Mouse (Mus musculus) embryonic facial prominence, embryonic 15.5 days (tissue): ENCODE data around the gene Tmem129. TPM values are rescaled to one million over a fixed set of nuclear protein-coding genes. Genes with fewer than 3 reads are reported as not detected.

Experiments used
- ATAC-seq: fragments of 200-750 bp; cut with Nextera tagmentation; 2 replicates; pipeline ENCODE4 v1.8.0; 2017; ENCODE audit warnings: low read depth, moderate TSS enrichment; ENCODE audit not compliant: insufficient number of reproducible peaks, low FRiP score, low TSS enrichment
- H3K27ac ChIP-seq: fragments of 300-500 bp; sonication (generic); replicated peaks from 2 replicates; pipeline ENCODE4 v1.5.1; 2015; ENCODE audit warnings: mild to moderate bottlenecking, inconsistent platforms
- H3K27me3 ChIP-seq: fragments of 300-500 bp; sonication (generic); 2 replicates; pipeline ENCODE4 v1.6.1; 2015; ENCODE audit warnings: inconsistent platforms
- H3K36me3 ChIP-seq: fragments of 300-500 bp; sonication (generic); 2 replicates; pipeline ENCODE4 v1.6.1; 2015; ENCODE audit warnings: mild to moderate bottlenecking, inconsistent platforms
- H3K4me1 ChIP-seq: fragments of 300-500 bp; sonication (generic); 2 replicates; pipeline ENCODE4 v1.6.1; 2015; ENCODE audit warnings: inconsistent platforms
- H3K4me2 ChIP-seq: fragments of 300-500 bp; sonication (generic); replicated peaks from 2 replicates; pipeline ENCODE4 v1.6.1; 2015; ENCODE audit warnings: mild to moderate bottlenecking, inconsistent platforms
- H3K4me3 ChIP-seq: fragments of 300-500 bp; sonication (generic); replicated peaks from 2 replicates; pipeline ENCODE4 v1.5.1; 2015; ENCODE audit warnings: mild to moderate bottlenecking, inconsistent platforms
- H3K9ac ChIP-seq: fragments of 300-500 bp; sonication (generic); 2 replicates; pipeline ENCODE4 v1.6.1; 2015; ENCODE audit warnings: inconsistent platforms
- H3K9me3 ChIP-seq: fragments of 300-500 bp; sonication (generic); replicated peaks from 2 replicates; pipeline ENCODE4 v1.6.1; 2016; ENCODE audit warnings: inconsistent platforms
- WGBS: fragments of 180-500 bp; shearing (Covaris S2); methylation state at CpG from one replicate; pipeline ENCODE4 v1.1.7; 2015; 5-methylcytosine and 5-hydroxymethylcytosine counted together
- polyA plus RNA-seq: library from polyadenylated mRNA; unstranded; fragments of >200 nt; fragmentation: Nextera tagmentation; extraction: Ambion mirVana; gene quantifications from 2 replicates; pipeline ENCODE4 v1.2.1, GENCODE M21; 2015

The Tmem129 gene
- polyA plus RNA-seq, 1 experiment from 2014 or later, result 45.1 TPM

GRCm38 (mm10) chr5:33657251-33657786 is 897 bp downstream of the Tmem129 start:
- Histone ChIP-seq H3K4me2 (peak overlapping the region; percentile 78), H3K27me3 (no peaks in the 10 kb centered on the region), H3K4me3 (peak overlapping the region; percentile 64), H3K36me3 (peaks cover 34% of the 10 kb centered on the region), H3K27ac (peak overlapping the region; percentile 85), H3K4me1 (peaks cover 38% of the 10 kb centered on the region), H3K9ac (peak overlapping the region; percentile 66), H3K9me3 (no peaks in the 10 kb centered on the region)
- ATAC-seq, result peak; percentile 0; the same call in 1 of the 2 replicates
- under 1% methylated on average over 32 of the region's 32 CpGs for WGBS

DNA sequence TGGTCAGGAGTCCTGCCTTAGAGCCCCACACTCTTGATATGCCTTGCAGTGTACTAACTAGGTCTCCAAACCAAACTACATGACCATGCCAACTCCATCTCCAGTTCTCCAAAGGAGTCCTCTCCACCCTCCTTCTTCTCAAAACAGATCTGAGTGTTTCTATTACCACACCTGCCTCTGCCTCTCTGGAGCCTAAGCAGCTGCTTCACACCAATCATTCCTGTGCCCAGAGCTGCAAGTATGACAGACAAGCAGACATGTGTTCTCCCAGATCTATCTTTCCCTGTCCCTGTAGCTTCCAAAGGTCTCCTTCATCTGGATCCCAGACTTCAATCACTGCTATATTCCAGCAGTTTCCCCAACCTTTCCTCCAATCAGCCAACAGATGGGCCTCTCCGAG is 1.5 kb downstream of the Tmem129 start:
- H3K4me2 ChIP-seq, result peak overlapping the region; percentile 78
- peaks cover 38% of the 10 kb centered on the region for H3K4me1 ChIP-seq
- peak overlapping the region; percentile 64 for H3K4me3 ChIP-seq
- peak overlapping the region; percentile 66 for H3K9ac ChIP-seq
- no peaks in the 10 kb centered on the region for H3K27me3 ChIP-seq
- H3K36me3 ChIP-seq, result peaks cover 32% of the 10 kb centered on the region
- H3K9me3 ChIP-seq, result no peaks in the 10 kb centered on the region
- WGBS, result 35% methylated on average over 1 of the region's 1 CpGs
- no peak for ATAC-seq
- peak overlapping the region; percentile 85 for H3K27ac ChIP-seq

GRCm38 (mm10) chr5:33655251-33655840 is 2.9 kb downstream of the Tmem129 start:
- Histone ChIP-seq H3K27me3 (no peaks in the 10 kb centered on the region), H3K27ac (no peak overlapping the region), H3K9ac (no peak overlapping the region), H3K36me3 (peaks cover 20% of the 10 kb centered on the region), H3K9me3 (no peaks in the 10 kb centered on the region), H3K4me3 (no peak overlapping the region), H3K4me2 (no peak overlapping the region), H3K4me1 (peaks cover 47% of the 10 kb centered on the region)
- no peak for ATAC-seq
- 91% methylated on average over 10 of the region's 10 CpGs for WGBS

GRCm38 (mm10) chr5:33654424-33654823 is 3.8 kb downstream of the Tmem129 start:
- 93% methylated on average over 13 of the region's 13 CpGs for WGBS
- no peak for ATAC-seq

GRCm38 (mm10) chr5:33652783-33653173 is 5.4 kb downstream of the Tmem129 start:
- peaks cover 31% of the 10 kb centered on the region for H3K36me3 ChIP-seq
- peak overlapping the region; percentile 99 for H3K27ac ChIP-seq
- H3K4me1 ChIP-seq, result peaks cover 33% of the 10 kb centered on the region
- no peaks in the 10 kb centered on the region for H3K9me3 ChIP-seq
- peak overlapping the region; percentile 56 for H3K4me2 ChIP-seq
- peak overlapping the region; percentile 40 for H3K9ac ChIP-seq
- ATAC-seq, result peak; percentile 0; the same call in 1 of the 2 replicates
- H3K4me3 ChIP-seq, result peak overlapping the region; percentile 83
- 2% methylated on average over 9 of the region's 9 CpGs for WGBS
- no peaks in the 10 kb centered on the region for H3K27me3 ChIP-seq

More at GRCm38 (mm10) chr5:33654424-33654823, 3.8 kb downstream of the Tmem129 start:
- Histone ChIP-seq H3K4me1 (peaks cover 41% of the 10 kb centered on the region), H3K4me2 (no peak overlapping the region), H3K27me3 (no peaks in the 10 kb centered on the region), H3K9me3 (no peaks in the 10 kb centered on the region), H3K4me3 (no peak overlapping the region), H3K36me3 (peaks cover 23% of the 10 kb centered on the region), H3K9ac (no peak overlapping the region), H3K27ac (no peak overlapping the region)

- under 1% methylated on average over 82 of the region's 82 CpGs for WGBS
- Histone ChIP-seq H3K27me3 (no peaks in the 10 kb centered on the region), H3K9ac (peak within 1 kb of the TSS; percentile 73), H3K36me3 (peaks cover 37% of the 10 kb centered on the region), H3K4me2 (peak within 1 kb of the TSS; percentile 56), H3K4me3 (peak within 1 kb of the TSS; percentile 83), H3K4me1 (peaks cover 33% of the 10 kb centered on the region), H3K27ac (peak within 1 kb of the TSS; percentile 99), H3K9me3 (no peaks in the 10 kb centered on the region)
- peak; percentile 96 for ATAC-seq
Observed at GRCm38 (mm10) chr5:33651921-33652782, 6.1 kb downstream of the Tmem129 start, which contains the start of gene Slbp. Slbp (minus strand) TSS chr5:33652574.

- WGBS, result under 1% methylated on average over 11 of the region's 11 CpGs
- Histone ChIP-seq H3K27ac (peak overlapping the region; percentile 99), H3K27me3 (no peaks in the 10 kb centered on the region), H3K9ac (peak overlapping the region; percentile 73), H3K4me3 (peak overlapping the region; percentile 83), H3K36me3 (peaks cover 44% of the 10 kb centered on the region), H3K4me1 (peaks cover 27% of the 10 kb centered on the region), H3K9me3 (no peaks in the 10 kb centered on the region), H3K4me2 (peak overlapping the region; percentile 56)
- ATAC-seq, result no peak
Observed at GRCm38 (mm10) chr5:33651541-33651920, 6.7 kb downstream of the Tmem129 start.

- Histone ChIP-seq H3K4me3 (peak overlapping the region; percentile 83), H3K9me3 (no peaks in the 10 kb centered on the region), H3K27ac (0 out of 2 replicates have a peak overlapping the region, but pooled peaks have one; percentile 99), H3K9ac (peak overlapping the region; percentile 73), H3K36me3 (peaks cover 49% of the 10 kb centered on the region), H3K27me3 (no peaks in the 10 kb centered on the region), H3K4me2 (peak overlapping the region; percentile 56), H3K4me1 (peaks cover 22% of the 10 kb centered on the region)
- 14% methylated on average over 2 of the region's 2 CpGs for WGBS
- no peak for ATAC-seq
Observed at GRCm38 (mm10) chr5:33651017-33651416, 7.2 kb downstream of the Tmem129 start.

DNA sequence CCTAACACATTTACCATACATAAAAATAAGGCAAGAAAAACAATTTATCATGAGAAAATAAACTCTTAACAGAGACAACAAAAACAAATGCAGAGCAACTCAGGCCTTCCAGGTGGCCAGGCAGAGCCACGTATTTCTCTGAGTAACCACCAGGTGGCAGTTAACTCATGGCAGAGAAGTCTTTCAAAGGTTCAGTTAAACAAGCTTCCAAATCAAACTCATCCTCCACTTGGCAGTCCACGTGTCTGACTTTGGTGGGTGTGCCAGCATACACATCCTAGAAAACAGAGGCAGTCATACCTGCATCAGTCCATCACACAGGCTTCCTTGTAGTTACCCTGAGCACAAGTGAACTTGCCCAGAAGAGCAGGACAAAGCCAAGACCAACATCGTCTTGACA is 17.6 kb downstream of the Tmem129 start:
- WGBS, result 35% methylated on average over 3 of the region's 3 CpGs
- ATAC-seq, result no peak
- peaks cover 72% of the 10 kb centered on the region for H3K36me3 ChIP-seq
- H3K9ac ChIP-seq, result no peak overlapping the region
- H3K4me3 ChIP-seq, result no peak overlapping the region
- no peak overlapping the region for H3K27ac ChIP-seq
- no peak overlapping the region for H3K4me2 ChIP-seq
- no peaks in the 10 kb centered on the region for H3K4me1 ChIP-seq
- H3K9me3 ChIP-seq, result no peaks in the 10 kb centered on the region
- no peaks in the 10 kb centered on the region for H3K27me3 ChIP-seq

GRCm38 (mm10) chr5:33638826-33639225 is 19.4 kb downstream of the Tmem129 start:
- no peak overlapping the region for H3K4me3 ChIP-seq
- H3K4me1 ChIP-seq, result no peaks in the 10 kb centered on the region
- no peak overlapping the region for H3K9ac ChIP-seq
- H3K27ac ChIP-seq, result no peak overlapping the region
- H3K27me3 ChIP-seq, result no peaks in the 10 kb centered on the region
- H3K36me3 ChIP-seq, result peaks cover 64% of the 10 kb centered on the region
- ATAC-seq, result no peak
- H3K4me2 ChIP-seq, result no peak overlapping the region
- WGBS, result 54% methylated on average over 4 of the region's 4 CpGs
- H3K9me3 ChIP-seq, result no peaks in the 10 kb centered on the region

DNA sequence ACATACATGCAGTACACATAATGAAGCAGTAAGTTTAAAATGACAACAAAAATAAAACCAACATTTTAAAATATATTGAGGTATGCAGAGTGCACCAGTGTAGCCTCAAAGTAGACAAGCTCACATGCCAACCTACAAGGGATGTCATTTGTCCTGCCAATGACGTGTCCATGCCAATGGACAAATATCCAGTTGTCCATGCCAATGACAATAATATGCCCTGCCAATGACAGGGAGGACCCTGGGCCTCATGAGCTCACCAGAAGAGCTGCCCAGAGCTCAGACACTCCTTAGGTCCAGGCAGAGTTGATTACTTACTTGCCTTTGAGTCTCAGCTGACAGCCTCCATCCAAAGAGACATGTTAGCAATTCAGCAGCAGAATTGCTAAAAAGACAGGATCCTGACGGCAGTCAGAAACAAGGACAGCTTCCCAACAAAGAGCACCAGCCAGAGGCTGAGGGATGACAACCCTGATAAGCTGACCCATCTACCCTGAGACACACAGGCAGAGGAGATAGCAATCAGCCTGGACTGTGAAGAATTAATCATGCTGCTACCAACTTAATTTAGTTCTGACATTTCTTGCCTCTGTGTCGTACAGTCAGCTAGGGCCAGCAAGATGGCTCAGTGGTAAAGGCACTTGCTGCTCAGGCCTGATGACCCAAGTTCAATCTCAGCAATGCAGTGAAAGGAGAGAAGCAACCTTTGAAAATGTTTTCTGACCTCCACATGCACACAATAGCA is 20.4 kb downstream of the Tmem129 start:
- Histone ChIP-seq H3K4me1 (no peaks in the 10 kb centered on the region), H3K9ac (no peak overlapping the region), H3K27ac (no peak overlapping the region), H3K9me3 (no peaks in the 10 kb centered on the region), H3K4me3 (no peak overlapping the region), H3K4me2 (no peak overlapping the region), H3K36me3 (peaks cover 54% of the 10 kb centered on the region), H3K27me3 (no peaks in the 10 kb centered on the region)
- 79% methylated on average over 3 of the region's 3 CpGs for WGBS
- ATAC-seq, result no peak
